Mouse (Mus musculus): ENCODE data around the gene Lhx5.

DNA sequence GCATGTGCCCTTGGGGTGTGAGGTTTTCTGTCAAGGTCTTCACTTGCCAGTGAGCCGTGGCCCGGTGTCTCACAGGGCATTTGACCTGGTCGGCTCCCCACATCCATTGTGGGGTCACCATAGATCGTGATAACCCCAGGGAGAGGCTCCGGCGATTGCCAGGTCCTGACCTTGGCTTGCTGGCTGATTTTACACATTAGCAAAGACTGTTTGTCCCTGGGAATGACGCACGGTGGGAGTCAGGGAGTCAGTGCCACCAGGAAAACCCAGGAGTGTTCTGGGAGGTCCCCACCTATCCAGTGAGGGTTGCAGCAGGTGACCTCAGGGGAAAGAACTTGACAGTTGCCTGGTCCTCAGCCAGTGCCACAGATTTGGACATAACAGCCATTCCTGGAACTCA, 41.3 kb downstream of the Lhx5 start, which contains the start of gene Sdsl:
- TF ChIP-seq CTCF (IDR thresholded peaks at IDR 0.05; ENCODE audit: low read depth) (no peak), EP300 (IDR thresholded peaks at IDR 0.05; ENCODE audit: low read depth) (peak; percentile 61; the same call in 1 of the 2 replicates)

Measured in liver, postnatal 0 days (tissue).